Mouse (Mus musculus) gastrocnemius, adult 2 months (tissue): Measurements from ENCODE around the gene Dlx4. TPM values are rescaled to one million over a fixed set of nuclear protein-coding genes. Genes with fewer than 3 reads are reported as not detected.

Experiments
- DNase-seq: peaks from one replicate; pipeline ENCODE4 v3.0.0; 2022
- H3K27ac ChIP-seq: fragments of 200-600 bp; 2 replicates; pipeline ENCODE4 v1.8.1; 2022; ENCODE audit warnings: mild to moderate bottlenecking
- H3K4me3 ChIP-seq: fragments of 200-600 bp; 2 replicates; pipeline ENCODE4 v1.8.1; 2022; ENCODE audit warnings: mild to moderate bottlenecking, moderate library complexity
- CTCF ChIP-seq: fragments of 200-600 bp; IDR thresholded peaks from 2 replicates; pipeline ENCODE4 v1.8.1; 2022; ENCODE audit warnings: antibody characterized with exemption, mild to moderate bottlenecking, moderate library complexity
- intact Hi-C: fragments of 180-260 bp; cut with DNase I; formaldehyde crosslinking; loops from one replicate; pipeline ENCODE4 v1.15.1; 2025
- total RNA-seq, 2 experiments: library from RNA; stranded (reverse); gene quantifications; 2 replicates each; pipeline ENCODE4 v1.2.3; 2021

The Dlx4 gene
- total RNA-seq, 2 experiments from 2014 or later, result not detected

- TF ChIP-seq CTCF, result no peak
- no peak overlapping the region for H3K4me3 ChIP-seq
- DNase-seq, result no peak
- no peak overlapping the region for H3K27ac ChIP-seq
- intact Hi-C loops, result no loop called here
Measured at GRCm38 (mm10) chr11:95153116-95153515, 7.1 kb upstream of the Dlx4 start.

- DNase-seq, result no peak
Measured at GRCm38 (mm10) chr11:95150269-95151049, 4.4 kb upstream of the Dlx4 start.

GRCm38 (mm10) chr11:95149462-95150268 is 3.6 kb upstream of the Dlx4 start:
- intact Hi-C loops, result no loop called here
- DNase-seq, result no peak
- no peak for TF ChIP-seq CTCF
- Histone ChIP-seq H3K4me3 (no peak overlapping the region), H3K27ac (no peak overlapping the region)

More at GRCm38 (mm10) chr11:95150269-95151049, 4.4 kb upstream of the Dlx4 start:
- TF ChIP-seq CTCF, result no peak
- Histone ChIP-seq H3K4me3 (peak overlapping the region; percentile 5; the same call in 1 of the 2 replicates), H3K27ac (no peak overlapping the region)
- intact Hi-C loops, result no loop called here

GRCm38 (mm10) chr11:95148754-95149153 is 2.7 kb upstream of the Dlx4 start:
- no peak for TF ChIP-seq CTCF
- DNase-seq, result no peak
- no peak overlapping the region for H3K4me3 ChIP-seq
- intact Hi-C loops, result no loop called here
- H3K27ac ChIP-seq, result no peak overlapping the region

- DNase-seq, result no peak
- H3K27ac ChIP-seq, result no peak overlapping the region
- no peak for TF ChIP-seq CTCF
- H3K4me3 ChIP-seq, result peak overlapping the region; percentile 63
- intact Hi-C loops, result no loop called here
Measured at GRCm38 (mm10) chr11:95144946-95145483, 1.0 kb downstream of the Dlx4 start.

- H3K27ac ChIP-seq, result no peak overlapping the region
- H3K4me3 ChIP-seq, result peak overlapping the region; percentile 63
- DNase-seq, result no peak
- TF ChIP-seq CTCF, result no peak
- intact Hi-C loops, result no loop called here
Measured at GRCm38 (mm10) chr11:95144091-95144945, 1.7 kb downstream of the Dlx4 start.

- TF ChIP-seq CTCF, result no peak
- DNase-seq, result no peak
- Histone ChIP-seq H3K27ac (no peak overlapping the region), H3K4me3 (no peak overlapping the region)
- intact Hi-C loops, result no loop called here
Measured at GRCm38 (mm10) chr11:95143663-95144062, 2.4 kb downstream of the Dlx4 start.

- DNase-seq, result peak; percentile 61
- intact Hi-C loops, result no loop called here
- Histone ChIP-seq H3K27ac (no peak overlapping the region), H3K4me3 (peak overlapping the region; percentile 35)
- TF ChIP-seq CTCF, result no peak
Measured at GRCm38 (mm10) chr11:95142980-95143575, 3.0 kb downstream of the Dlx4 start.

GRCm38 (mm10) chr11:95142258-95142657 is 3.8 kb downstream of the Dlx4 start:
- H3K27ac ChIP-seq, result no peak overlapping the region
- intact Hi-C loops, result no loop called here
- no peak for DNase-seq

GRCm38 (mm10) chr11:95139871-95140270 is 6.2 kb downstream of the Dlx4 start:
- H3K4me3 ChIP-seq, result no peak overlapping the region
- TF ChIP-seq CTCF, result no peak

More at GRCm38 (mm10) chr11:95142258-95142657, 3.8 kb downstream of the Dlx4 start:
- no peak for TF ChIP-seq CTCF
- H3K4me3 ChIP-seq, result no peak overlapping the region

GRCm38 (mm10) chr11:95137281-95137680 is 8.8 kb downstream of the Dlx4 start:
- no peak overlapping the region for H3K4me3 ChIP-seq
- DNase-seq, result no peak
- no peak overlapping the region for H3K27ac ChIP-seq
- TF ChIP-seq CTCF, result no peak
- intact Hi-C loops, result no loop called here

More at GRCm38 (mm10) chr11:95139871-95140270, 6.2 kb downstream of the Dlx4 start:
- DNase-seq, result no peak
- H3K27ac ChIP-seq, result no peak overlapping the region
- intact Hi-C loops, result no loop called here

GRCm38 (mm10) chr11:95133321-95133720 is 12.7 kb downstream of the Dlx4 start:
- TF ChIP-seq CTCF, result no peak
- no peak overlapping the region for H3K4me3 ChIP-seq
- no peak overlapping the region for H3K27ac ChIP-seq
- no peak for DNase-seq
- intact Hi-C loops, result no loop called here
